Mouse (Mus musculus): Measurements from ENCODE around the gene Ubald2. TPM values are rescaled to one million over a fixed set of nuclear protein-coding genes. Genes with fewer than 3 reads are reported as not detected.
"Not testable (repeated sequence)": the region's sequence is repeated elsewhere in the genome, so short reads cannot be mapped to it uniquely, and the experiment has no call there.

Ubald2 gene
- polyA plus RNA-seq, 1 experiment, result 34.8 TPM

DNA sequence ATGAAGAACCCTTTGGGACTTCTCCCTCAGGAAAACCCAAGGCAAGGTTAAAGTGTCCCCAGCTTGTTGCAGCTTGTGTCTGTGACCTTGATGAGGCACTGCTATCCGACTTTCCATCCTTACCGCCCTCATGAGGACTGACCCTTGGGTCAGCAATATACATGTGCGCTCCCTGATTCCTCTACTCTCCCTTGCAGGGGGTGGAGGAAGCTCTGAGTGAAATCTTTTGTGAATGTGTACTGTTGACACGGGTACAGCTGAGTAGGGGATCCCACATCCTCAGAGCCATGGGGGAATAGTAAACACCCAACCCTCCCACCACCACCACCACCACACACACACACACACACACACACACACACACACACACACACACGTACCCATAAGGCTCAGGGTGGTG is 29.4 kb downstream of the Ubald2 start:
- 75% methylated on average over 5 of the region's 5 CpGs for WGBS
- H3K27me3 ChIP-seq (ENCODE audit: control insufficient read depth, insufficient read depth, low read length), result no peaks in the 10 kb centered on the region
- TF ChIP-seq POLR2A (IDR thresholded peaks at IDR 0.05; ENCODE audit: borderline replicate concordance, insufficient read depth, low read length), result no peak
- no peak for TF ChIP-seq CTCF (IDR thresholded peaks at IDR 0.05; ENCODE audit: borderline replicate concordance, insufficient read depth, low read depth, low read length)

DNA sequence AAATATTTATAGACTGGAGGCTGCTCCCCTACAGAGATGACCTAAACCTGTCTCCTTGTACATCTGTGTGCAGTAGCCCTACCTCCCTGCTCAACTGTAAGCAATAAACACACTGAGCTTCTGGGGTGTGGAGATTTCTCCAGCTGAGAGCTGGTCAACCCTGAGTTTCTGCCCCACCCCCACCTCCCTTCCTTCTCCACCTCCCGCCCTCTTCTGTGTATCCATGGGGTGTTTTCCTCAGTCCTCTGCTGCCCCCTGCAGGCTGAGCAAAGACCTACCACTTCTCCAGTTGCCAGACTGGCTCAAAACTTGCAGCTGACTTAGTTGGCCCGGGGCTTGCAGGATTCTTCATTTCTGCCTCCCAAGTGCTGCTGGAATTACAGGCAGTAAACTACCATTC is 29.9 kb downstream of the Ubald2 start:
- 2% methylated on average over 2 of the region's 2 CpGs for WGBS

More for the DNA sequence above, 29.4 kb downstream of the Ubald2 start:
- Histone ChIP-seq H3K27ac (ENCODE audit: insufficient read depth, low read length) (no peak overlapping the region), H3K4me1 (ENCODE audit: control insufficient read depth, insufficient read depth, low read length) (no peaks in the 10 kb centered on the region), H3K4me3 (replicated peaks; ENCODE audit: insufficient read depth, low read depth, low read length) (no peak overlapping the region)
- DNase-seq, result no peak

DNA sequence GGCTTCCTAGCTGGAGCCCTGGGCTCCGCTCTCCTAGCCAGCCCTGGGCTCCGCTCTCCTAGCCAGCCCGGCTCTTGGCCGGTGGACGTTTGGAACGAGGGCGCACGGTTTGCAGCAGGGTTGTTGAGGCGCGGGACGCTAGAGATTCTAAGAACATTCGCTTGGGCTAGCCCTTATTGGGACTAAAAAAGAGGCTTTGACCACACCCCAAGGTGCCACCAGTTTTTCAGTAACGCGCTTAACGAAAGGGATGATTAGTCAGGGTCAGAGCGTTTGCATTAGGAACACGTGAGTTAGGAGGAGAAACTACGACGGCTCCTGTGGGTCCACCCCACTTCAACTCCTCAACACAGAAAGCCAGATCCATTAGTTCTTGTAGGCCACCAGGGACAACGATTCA is 32.2 kb downstream of the Ubald2 start, which contains the start of gene Qrich2:
Gene Qrich2 (minus strand): TSS at position 101 of the 400 bp plus-strand sequence.
- H3K4me3 ChIP-seq (replicated peaks; ENCODE audit: insufficient read depth, low read depth, low read length), result no peak within 1 kb of the TSS
- 68% methylated on average over 20 of the region's 20 CpGs for WGBS
- no peaks in the 10 kb centered on the region for H3K27me3 ChIP-seq (ENCODE audit: control insufficient read depth, insufficient read depth, low read length)
- H3K27ac ChIP-seq (ENCODE audit: insufficient read depth, low read length), result no peak within 1 kb of the TSS
- H3K4me1 ChIP-seq (ENCODE audit: control insufficient read depth, insufficient read depth, low read length), result no peaks in the 10 kb centered on the region
- TF ChIP-seq CTCF (IDR thresholded peaks at IDR 0.05; ENCODE audit: borderline replicate concordance, insufficient read depth, low read depth, low read length) (no peak), POLR2A (IDR thresholded peaks at IDR 0.05; ENCODE audit: borderline replicate concordance, insufficient read depth, low read length) (no peak)
- no peak for DNase-seq

More for the DNA sequence above, 29.9 kb downstream of the Ubald2 start:
- H3K27me3 ChIP-seq (ENCODE audit: control insufficient read depth, insufficient read depth, low read length), result no peaks in the 10 kb centered on the region
- DNase-seq, result peak; percentile 68 to 82
- no peak overlapping the region for H3K27ac ChIP-seq (ENCODE audit: insufficient read depth, low read length)
- no peak overlapping the region for H3K4me3 ChIP-seq (replicated peaks; ENCODE audit: insufficient read depth, low read depth, low read length)
- TF ChIP-seq CTCF (IDR thresholded peaks at IDR 0.05; ENCODE audit: borderline replicate concordance, insufficient read depth, low read depth, low read length) (peak; percentile 80), POLR2A (IDR thresholded peaks at IDR 0.05; ENCODE audit: borderline replicate concordance, insufficient read depth, low read length) (no peak)
- no peaks in the 10 kb centered on the region for H3K4me1 ChIP-seq (ENCODE audit: control insufficient read depth, insufficient read depth, low read length)

DNA sequence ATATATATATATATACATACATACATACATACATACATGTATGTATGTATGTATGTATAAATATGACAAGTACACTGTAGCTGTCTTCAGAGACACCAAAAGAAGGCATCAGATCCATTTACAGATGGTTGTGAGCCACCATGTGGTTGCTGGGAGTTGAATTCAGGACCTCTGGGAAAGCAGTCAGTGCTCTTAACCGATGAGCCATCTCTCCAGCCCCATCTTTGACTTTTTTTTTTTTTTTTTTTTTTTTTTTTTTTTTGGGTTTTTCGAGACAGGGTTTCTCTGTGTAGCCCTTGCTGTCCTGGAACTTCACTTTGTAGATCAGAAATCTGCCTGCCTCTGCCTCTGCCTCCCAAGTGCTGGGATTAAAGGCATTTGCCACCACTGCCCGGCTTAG is 34.4 kb downstream of the Ubald2 start:
- 69% methylated on average over 3 of the region's 3 CpGs for WGBS
- not testable (repeated sequence) for H3K27me3 ChIP-seq (ENCODE audit: control insufficient read depth, insufficient read depth, low read length); H3K4me3 ChIP-seq (replicated peaks; ENCODE audit: insufficient read depth, low read depth, low read length); H3K27ac ChIP-seq (ENCODE audit: insufficient read depth, low read length); DNase-seq; H3K4me1 ChIP-seq (ENCODE audit: control insufficient read depth, insufficient read depth, low read length)

DNA sequence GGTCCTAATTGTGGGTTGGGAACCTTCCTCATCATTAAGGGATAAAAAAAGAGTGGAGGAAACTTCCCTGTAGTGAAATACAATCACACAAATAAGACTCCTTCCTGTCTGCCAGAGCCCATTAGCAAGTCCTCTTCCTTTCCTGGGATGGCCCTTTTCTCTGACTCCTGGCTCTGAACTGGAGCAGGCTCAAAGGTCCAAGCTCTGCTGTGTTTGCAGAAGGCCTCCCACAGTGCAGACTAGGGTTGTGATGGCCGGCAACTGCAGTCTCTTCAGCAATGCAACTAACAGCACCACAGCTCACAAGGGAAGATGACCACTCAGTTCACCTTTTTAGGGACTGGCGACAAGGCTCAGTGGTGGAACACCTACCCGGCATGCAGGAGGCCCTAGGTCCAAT is 36.4 kb downstream of the Ubald2 start:
- no peak for TF ChIP-seq CTCF (IDR thresholded peaks at IDR 0.05; ENCODE audit: borderline replicate concordance, insufficient read depth, low read depth, low read length)
- no peak for TF ChIP-seq POLR2A (IDR thresholded peaks at IDR 0.05; ENCODE audit: borderline replicate concordance, insufficient read depth, low read length)
- 74% methylated on average over 3 of the region's 3 CpGs for WGBS
- no peak overlapping the region for H3K4me3 ChIP-seq (replicated peaks; ENCODE audit: insufficient read depth, low read depth, low read length)
- no peak overlapping the region for H3K27ac ChIP-seq (ENCODE audit: insufficient read depth, low read length)
- no peaks in the 10 kb centered on the region for H3K4me1 ChIP-seq (ENCODE audit: control insufficient read depth, insufficient read depth, low read length)
- no peak for DNase-seq
- H3K27me3 ChIP-seq (ENCODE audit: control insufficient read depth, insufficient read depth, low read length), result no peaks in the 10 kb centered on the region

DNA sequence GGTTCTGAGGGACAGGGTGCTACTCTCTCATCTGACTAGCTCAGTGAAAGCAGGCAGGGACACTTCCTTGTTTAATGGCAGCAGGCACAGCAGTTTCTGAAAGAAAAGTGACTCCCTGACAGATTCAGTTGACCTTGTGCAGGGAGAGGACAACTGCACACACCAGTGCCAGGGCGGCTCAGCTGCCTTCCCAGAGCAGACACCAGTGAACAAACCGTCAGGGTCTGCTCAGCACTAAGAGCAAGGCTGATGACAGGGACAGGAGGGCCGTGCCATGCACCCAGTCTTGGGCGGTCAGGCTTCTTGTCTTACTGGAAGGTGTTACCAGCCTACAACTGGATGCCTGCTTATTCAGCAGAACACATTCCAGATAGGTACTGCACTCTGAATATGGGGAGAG is 37.0 kb downstream of the Ubald2 start:
- Histone ChIP-seq H3K4me3 (replicated peaks; ENCODE audit: insufficient read depth, low read depth, low read length) (no peak overlapping the region), H3K27ac (ENCODE audit: insufficient read depth, low read length) (no peak overlapping the region), H3K27me3 (ENCODE audit: control insufficient read depth, insufficient read depth, low read length) (no peaks in the 10 kb centered on the region), H3K4me1 (ENCODE audit: control insufficient read depth, insufficient read depth, low read length) (no peaks in the 10 kb centered on the region; the same call in 1 of the 2 replicates)
- no peak for DNase-seq
- WGBS, result 84% methylated on average over 4 of the region's 4 CpGs
- TF ChIP-seq CTCF (IDR thresholded peaks at IDR 0.05; ENCODE audit: borderline replicate concordance, insufficient read depth, low read depth, low read length) (no peak), POLR2A (IDR thresholded peaks at IDR 0.05; ENCODE audit: borderline replicate concordance, insufficient read depth, low read length) (no peak)

DNA sequence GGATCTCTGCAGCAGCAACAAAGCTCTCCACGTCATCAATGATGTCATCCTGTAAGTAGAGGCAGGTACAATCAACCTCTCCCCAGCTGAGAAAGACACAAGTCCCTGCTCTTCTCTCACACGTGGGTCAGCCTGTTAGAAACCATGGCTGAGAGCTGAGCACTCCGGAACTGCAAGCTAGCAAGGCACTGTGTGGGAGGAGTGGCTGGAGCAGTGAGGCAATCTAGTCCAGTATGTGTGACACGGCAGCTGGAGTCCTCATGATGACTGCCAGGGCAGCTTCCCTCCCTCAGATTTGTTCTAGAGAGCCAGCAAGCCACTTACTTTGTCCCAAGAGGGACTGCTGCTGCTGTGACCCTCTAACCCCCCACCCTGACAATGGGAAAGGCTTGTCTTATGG is 38.4 kb downstream of the Ubald2 start:
- DNase-seq, result no peak
- TF ChIP-seq POLR2A (IDR thresholded peaks at IDR 0.05; ENCODE audit: borderline replicate concordance, insufficient read depth, low read length) (no peak), CTCF (IDR thresholded peaks at IDR 0.05; ENCODE audit: borderline replicate concordance, insufficient read depth, low read depth, low read length) (no peak)

DNA sequence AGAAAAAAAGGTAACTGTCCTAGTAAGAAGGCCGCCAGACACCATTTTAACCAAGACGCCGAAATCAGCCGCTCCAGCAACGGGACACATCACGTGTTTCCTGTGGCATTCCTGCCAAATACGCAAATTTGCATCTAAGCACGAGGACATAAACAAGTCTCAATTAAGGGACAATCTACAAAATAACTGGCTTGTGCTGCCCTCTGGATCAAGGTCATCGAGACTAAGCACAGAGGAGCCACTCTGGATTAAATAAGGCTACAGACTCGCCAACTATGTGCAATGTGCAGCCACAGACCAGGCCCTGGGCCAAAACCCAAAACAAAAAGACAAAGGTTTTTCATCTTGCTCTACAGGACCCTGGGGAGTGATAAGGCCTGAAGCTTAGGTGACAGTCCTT is 42.1 kb downstream of the Ubald2 start:
- TF ChIP-seq POLR2A (IDR thresholded peaks at IDR 0.05; ENCODE audit: borderline replicate concordance, insufficient read depth, low read length) (no peak), CTCF (IDR thresholded peaks at IDR 0.05; ENCODE audit: borderline replicate concordance, insufficient read depth, low read depth, low read length) (no peak)
- peaks cover 6% of the 10 kb centered on the region for H3K4me1 ChIP-seq (ENCODE audit: control insufficient read depth, insufficient read depth, low read length)
- DNase-seq, result no peak

More for the DNA sequence above, 38.4 kb downstream of the Ubald2 start:
- WGBS, result 71% methylated on average over 4 of the region's 4 CpGs
- no peak overlapping the region for H3K4me3 ChIP-seq (replicated peaks; ENCODE audit: insufficient read depth, low read depth, low read length)
- H3K27ac ChIP-seq (ENCODE audit: insufficient read depth, low read length), result no peak overlapping the region
- H3K27me3 ChIP-seq (ENCODE audit: control insufficient read depth, insufficient read depth, low read length), result no peaks in the 10 kb centered on the region
- no peaks in the 10 kb centered on the region; the same call in 1 of the 2 replicates for H3K4me1 ChIP-seq (ENCODE audit: control insufficient read depth, insufficient read depth, low read length)

More for the DNA sequence above, 42.1 kb downstream of the Ubald2 start:
- Histone ChIP-seq H3K27ac (ENCODE audit: insufficient read depth, low read length) (no peak overlapping the region), H3K27me3 (ENCODE audit: control insufficient read depth, insufficient read depth, low read length) (no peaks in the 10 kb centered on the region), H3K4me3 (replicated peaks; ENCODE audit: insufficient read depth, low read depth, low read length) (no peak overlapping the region)
- 79% methylated on average over 10 of the region's 10 CpGs for WGBS
